Mouse (Mus musculus): Measurements from ENCODE around the gene Tbck. TPM values are rescaled to one million over a fixed set of nuclear protein-coding genes. Genes with fewer than 3 reads are reported as not detected.
A peak's percentile ranks its signal among the peaks of the same experiment; 100 is the strongest.

The Tbck gene
- 23.1 and 27.4 TPM in 2 replicates for polyA plus RNA-seq (2014; fragmentation: Nextera tagmentation; extraction: Ambion mirVana)

DNA sequence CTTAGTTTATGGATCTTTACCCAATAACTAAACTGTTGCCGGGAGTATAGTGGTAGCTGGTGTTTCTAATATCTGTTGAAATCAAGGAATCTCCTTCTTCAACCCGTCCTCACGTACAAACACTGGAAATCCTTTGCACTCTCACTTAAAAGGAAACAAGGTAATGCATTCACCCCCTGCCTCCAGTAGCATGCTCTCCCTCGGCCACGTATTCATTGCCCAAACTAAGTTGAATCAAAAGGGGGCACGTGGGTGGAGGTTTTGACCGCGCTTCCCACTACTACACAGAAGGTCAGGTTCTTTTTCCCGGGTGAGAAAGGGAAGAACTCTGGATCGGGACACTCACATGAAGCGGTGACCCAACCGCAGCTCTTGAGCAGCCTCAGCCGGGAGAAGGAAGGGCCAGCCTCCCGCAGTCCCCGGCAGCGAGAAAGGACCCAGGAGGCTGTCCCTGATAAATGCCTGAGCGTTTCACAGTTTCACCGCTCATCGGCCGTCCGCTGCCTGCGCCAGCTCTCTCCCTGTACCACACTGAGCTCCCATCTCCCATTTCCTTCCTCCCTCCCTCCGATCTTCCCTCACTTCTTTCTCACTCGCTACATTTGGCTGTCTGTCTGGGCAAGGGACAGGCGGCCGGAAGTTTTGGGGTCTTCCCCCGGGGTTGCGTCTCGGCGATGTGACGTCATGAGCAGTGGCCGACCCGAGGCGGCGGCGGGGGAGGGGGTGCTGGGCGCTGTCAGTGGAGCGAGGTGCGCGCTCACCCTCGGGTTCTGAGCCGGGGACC lies at the start of gene Tbck:
Gene Tbck, plus strand, starts transcription at position 698 of the 784 bp plus-strand sequence.
- H3K36me3 ChIP-seq (ENCODE audit: control insufficient read depth, insufficient read depth, low read length): no peaks in the 10 kb centered on the region
- H3K9me3 ChIP-seq (ENCODE audit: control insufficient read depth, low read length): no peaks in the 10 kb centered on the region
- H3K27me3 ChIP-seq (ENCODE audit: control insufficient read depth, insufficient read depth, low read length): no peaks in the 10 kb centered on the region
- WGBS: under 1% methylated on average over 42 of the region's 42 CpGs
- peak within 1 kb of the TSS; percentile 83 for H3K4me3 ChIP-seq (ENCODE audit: low read depth, low read length)
- H3K9ac ChIP-seq (ENCODE audit: low read length): peak within 1 kb of the TSS; percentile 83
- H3K4me1 ChIP-seq (ENCODE audit: control insufficient read depth, insufficient read depth, low read length): peaks cover 8% of the 10 kb centered on the region
- H3K4me2 ChIP-seq: peak within 1 kb of the TSS; percentile 71
- ATAC-seq (ENCODE audit: low FRiP score) (peak; percentile 99), DNase-seq (ENCODE audit: low spot score, missing footprints) (peak; percentile 98)
- H3K27ac ChIP-seq (ENCODE audit: low read depth, low read length): peak within 1 kb of the TSS; percentile 76

DNA sequence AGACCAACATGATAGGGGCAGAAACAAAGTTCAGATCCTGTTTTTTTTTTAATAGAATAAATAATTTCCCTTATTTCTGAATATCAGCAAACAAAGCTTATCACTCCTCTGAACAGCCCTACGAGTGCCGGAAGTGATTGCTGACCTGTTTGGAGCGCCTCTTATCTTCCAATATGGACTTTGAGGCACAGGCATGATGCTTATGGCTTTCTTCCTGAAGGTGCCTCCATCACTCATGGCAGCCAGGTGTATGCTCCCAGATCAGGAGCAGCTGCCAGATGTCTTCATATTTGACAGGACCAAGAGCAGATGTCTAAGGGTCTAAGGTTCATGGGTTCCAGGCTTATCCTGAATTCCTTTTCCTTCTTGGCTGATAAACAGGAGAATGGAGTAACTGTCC lies 46.9 kb upstream of the Tbck start:
- ATAC-seq (ENCODE audit: low FRiP score) (no peak), DNase-seq (ENCODE audit: low spot score, missing footprints) (no peak)
- H3K4me3 ChIP-seq (ENCODE audit: low read depth, low read length): no peak overlapping the region
- no peak overlapping the region for H3K27ac ChIP-seq (ENCODE audit: low read depth, low read length)
- H3K9ac ChIP-seq (ENCODE audit: low read length): no peak overlapping the region
- H3K36me3 ChIP-seq (ENCODE audit: control insufficient read depth, insufficient read depth, low read length): no peaks in the 10 kb centered on the region
- H3K4me1 ChIP-seq (ENCODE audit: control insufficient read depth, insufficient read depth, low read length): no peaks in the 10 kb centered on the region
- H3K4me2 ChIP-seq: no peak overlapping the region
- 92% methylated on average over 3 of the region's 3 CpGs for WGBS
- H3K27me3 ChIP-seq (ENCODE audit: control insufficient read depth, insufficient read depth, low read length): no peaks in the 10 kb centered on the region
- no peaks in the 10 kb centered on the region for H3K9me3 ChIP-seq (ENCODE audit: control insufficient read depth, low read length)

- Histone ChIP-seq H3K27ac (ENCODE audit: low read depth, low read length) (no peak overlapping the region), H3K36me3 (ENCODE audit: control insufficient read depth, insufficient read depth, low read length) (no peaks in the 10 kb centered on the region), H3K9me3 (ENCODE audit: control insufficient read depth, low read length) (no peaks in the 10 kb centered on the region), H3K4me3 (ENCODE audit: low read depth, low read length) (no peak overlapping the region), H3K9ac (ENCODE audit: low read length) (no peak overlapping the region), H3K27me3 (ENCODE audit: control insufficient read depth, insufficient read depth, low read length) (no peaks in the 10 kb centered on the region), H3K4me2 (no peak overlapping the region), H3K4me1 (ENCODE audit: control insufficient read depth, insufficient read depth, low read length) (no peaks in the 10 kb centered on the region)
- DNase-seq (ENCODE audit: low spot score, missing footprints) (no peak), ATAC-seq (ENCODE audit: low FRiP score) (no peak)
- 87% methylated on average over 4 of the region's 4 CpGs for WGBS
Measured at GRCm38 (mm10) chr3:132644071-132644470, 39.9 kb upstream of the Tbck start.

GRCm38 (mm10) chr3:132646814-132647213 lies 37.1 kb upstream of the Tbck start:
- H3K4me2 ChIP-seq: no peak overlapping the region
- WGBS: 57% methylated on average over 1 of the region's 1 CpGs
- DNase-seq (ENCODE audit: low spot score, missing footprints): no peak
- no peak overlapping the region for H3K9ac ChIP-seq (ENCODE audit: low read length)
- no peak overlapping the region for H3K4me3 ChIP-seq (ENCODE audit: low read depth, low read length)
- H3K9me3 ChIP-seq (ENCODE audit: control insufficient read depth, low read length): no peaks in the 10 kb centered on the region
- H3K27ac ChIP-seq (ENCODE audit: low read depth, low read length): no peak overlapping the region
- no peaks in the 10 kb centered on the region for H3K27me3 ChIP-seq (ENCODE audit: control insufficient read depth, insufficient read depth, low read length)
- no peaks in the 10 kb centered on the region for H3K4me1 ChIP-seq (ENCODE audit: control insufficient read depth, insufficient read depth, low read length)
- ATAC-seq (ENCODE audit: low FRiP score): no peak
- no peaks in the 10 kb centered on the region for H3K36me3 ChIP-seq (ENCODE audit: control insufficient read depth, insufficient read depth, low read length)

DNA sequence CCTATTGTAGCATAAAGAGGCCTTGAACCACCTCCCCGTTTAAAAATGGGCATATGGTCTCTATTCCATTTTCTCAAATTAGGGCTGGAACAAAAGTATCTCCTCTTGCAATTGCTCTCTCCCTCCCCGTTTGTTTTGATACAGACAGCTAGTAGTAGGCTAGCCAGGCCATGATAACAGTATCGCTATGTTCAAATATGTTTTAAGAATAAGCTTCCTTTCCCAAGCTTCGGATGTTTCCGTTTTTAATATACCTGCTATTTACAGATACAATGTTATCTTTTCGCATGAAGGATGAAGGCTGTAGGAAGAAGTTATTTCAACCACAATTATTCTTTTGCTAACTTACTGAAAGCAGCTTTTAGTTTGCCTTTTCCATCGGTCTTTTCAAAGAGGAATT lies 34.6 kb upstream of the Tbck start:
- H3K4me1 ChIP-seq (ENCODE audit: control insufficient read depth, insufficient read depth, low read length): no peaks in the 10 kb centered on the region
- no peak overlapping the region for H3K4me2 ChIP-seq
- 89% methylated on average over 7 of the region's 7 CpGs for WGBS
- no peaks in the 10 kb centered on the region for H3K9me3 ChIP-seq (ENCODE audit: control insufficient read depth, low read length)
- no peaks in the 10 kb centered on the region for H3K36me3 ChIP-seq (ENCODE audit: control insufficient read depth, insufficient read depth, low read length)
- DNase-seq (ENCODE audit: low spot score, missing footprints) (no peak), ATAC-seq (ENCODE audit: low FRiP score) (no peak)
- no peak overlapping the region for H3K9ac ChIP-seq (ENCODE audit: low read length)
- H3K4me3 ChIP-seq (ENCODE audit: low read depth, low read length): no peak overlapping the region
- no peaks in the 10 kb centered on the region for H3K27me3 ChIP-seq (ENCODE audit: control insufficient read depth, insufficient read depth, low read length)
- H3K27ac ChIP-seq (ENCODE audit: low read depth, low read length): no peak overlapping the region

GRCm38 (mm10) chr3:132650191-132650590 lies 33.8 kb upstream of the Tbck start:
- Histone ChIP-seq H3K4me2 (no peak overlapping the region), H3K9me3 (ENCODE audit: control insufficient read depth, low read length) (no peaks in the 10 kb centered on the region), H3K4me1 (ENCODE audit: control insufficient read depth, insufficient read depth, low read length) (no peaks in the 10 kb centered on the region), H3K27me3 (ENCODE audit: control insufficient read depth, insufficient read depth, low read length) (no peaks in the 10 kb centered on the region), H3K9ac (ENCODE audit: low read length) (no peak overlapping the region), H3K36me3 (ENCODE audit: control insufficient read depth, insufficient read depth, low read length) (no peaks in the 10 kb centered on the region), H3K27ac (ENCODE audit: low read depth, low read length) (no peak overlapping the region), H3K4me3 (ENCODE audit: low read depth, low read length) (no peak overlapping the region)
- ATAC-seq (ENCODE audit: low FRiP score) (no peak), DNase-seq (ENCODE audit: low spot score, missing footprints) (no peak)
- 89% methylated on average over 5 of the region's 5 CpGs for WGBS

- ATAC-seq (ENCODE audit: low FRiP score): no peak
- WGBS: 88% methylated on average over 3 of the region's 3 CpGs
Measured at GRCm38 (mm10) chr3:132651776-132652175, 32.2 kb upstream of the Tbck start.

DNA sequence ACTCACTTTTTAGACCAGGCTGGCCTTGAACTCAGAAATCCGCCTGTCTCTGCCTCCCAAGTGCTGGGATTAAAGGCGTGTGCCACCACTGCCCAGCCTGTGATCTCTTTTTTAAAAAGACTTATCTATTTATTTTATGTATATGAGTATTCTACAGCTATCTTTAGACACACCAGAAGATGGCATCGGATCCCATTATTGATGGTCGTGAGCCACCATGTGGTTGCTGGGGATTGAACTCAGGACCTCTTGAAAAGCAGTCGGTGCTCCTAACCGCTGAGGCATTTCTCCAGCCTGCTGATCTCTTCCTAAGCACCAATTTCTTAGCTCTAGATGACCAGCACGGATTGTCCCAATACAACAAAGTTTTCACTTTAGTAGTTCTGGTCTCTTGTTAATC lies 30.0 kb upstream of the Tbck start:
- Histone ChIP-seq H3K27me3 (ENCODE audit: control insufficient read depth, insufficient read depth, low read length) (no peaks in the 10 kb centered on the region), H3K36me3 (ENCODE audit: control insufficient read depth, insufficient read depth, low read length) (no peaks in the 10 kb centered on the region), H3K4me3 (ENCODE audit: low read depth, low read length) (no peak overlapping the region), H3K4me2 (no peak overlapping the region), H3K9me3 (ENCODE audit: control insufficient read depth, low read length) (no peaks in the 10 kb centered on the region), H3K9ac (ENCODE audit: low read length) (no peak overlapping the region), H3K27ac (ENCODE audit: low read depth, low read length) (no peak overlapping the region), H3K4me1 (ENCODE audit: control insufficient read depth, insufficient read depth, low read length) (no peaks in the 10 kb centered on the region)
- DNase-seq (ENCODE audit: low spot score, missing footprints) (no peak), ATAC-seq (ENCODE audit: low FRiP score) (no peak)
- WGBS: 86% methylated on average over 7 of the region's 7 CpGs

More at GRCm38 (mm10) chr3:132651776-132652175, 32.2 kb upstream of the Tbck start:
- Histone ChIP-seq H3K27ac (ENCODE audit: low read depth, low read length) (no peak overlapping the region), H3K4me3 (ENCODE audit: low read depth, low read length) (no peak overlapping the region), H3K9ac (ENCODE audit: low read length) (no peak overlapping the region), H3K4me1 (ENCODE audit: control insufficient read depth, insufficient read depth, low read length) (no peaks in the 10 kb centered on the region), H3K27me3 (ENCODE audit: control insufficient read depth, insufficient read depth, low read length) (no peaks in the 10 kb centered on the region), H3K36me3 (ENCODE audit: control insufficient read depth, insufficient read depth, low read length) (no peaks in the 10 kb centered on the region), H3K9me3 (ENCODE audit: control insufficient read depth, low read length) (no peaks in the 10 kb centered on the region), H3K4me2 (no peak overlapping the region)
- no peak for DNase-seq (ENCODE audit: low spot score, missing footprints)

- H3K9ac ChIP-seq (ENCODE audit: low read length): no peak overlapping the region
- no peaks in the 10 kb centered on the region for H3K27me3 ChIP-seq (ENCODE audit: control insufficient read depth, insufficient read depth, low read length)
- ATAC-seq (ENCODE audit: low FRiP score) (no peak), DNase-seq (ENCODE audit: low spot score, missing footprints) (no peak)
- no peaks in the 10 kb centered on the region for H3K4me1 ChIP-seq (ENCODE audit: control insufficient read depth, insufficient read depth, low read length)
- no peak overlapping the region for H3K4me3 ChIP-seq (ENCODE audit: low read depth, low read length)
- peaks cover 3% of the 10 kb centered on the region; the same call in 1 of the 2 replicates for H3K36me3 ChIP-seq (ENCODE audit: control insufficient read depth, insufficient read depth, low read length)
- no peak overlapping the region for H3K4me2 ChIP-seq
- H3K27ac ChIP-seq (ENCODE audit: low read depth, low read length): no peak overlapping the region
- 78% methylated on average over 2 of the region's 2 CpGs for WGBS
- H3K9me3 ChIP-seq (ENCODE audit: control insufficient read depth, low read length): no peaks in the 10 kb centered on the region
Measured at GRCm38 (mm10) chr3:132655955-132656354, 28.0 kb upstream of the Tbck start.

All from midbrain, embryonic 11.5 days (tissue).